Mouse (Mus musculus) adipose tissue, adult 10 weeks (tissue): ENCODE measurements around the gene Mlec. TPM values are rescaled to one million over a fixed set of nuclear protein-coding genes. Genes with fewer than 3 reads are reported as not detected.

Experiments
- polyA plus RNA-seq: library from polyadenylated mRNA; stranded (reverse); fragments of 350-450 nt; fragmentation: Illumina TruSeq; extraction: RNeasy Lipid Tissue Mini Kit (QIAGEN cat#74804); gene quantifications from one replicate; pipeline ENCODE4 v1.2.3, GENCODE M21; 2014; ENCODE audit warnings: low read depth, low replicate concordance

Gene Mlec
- polyA plus RNA-seq: 205 TPM

DNA sequence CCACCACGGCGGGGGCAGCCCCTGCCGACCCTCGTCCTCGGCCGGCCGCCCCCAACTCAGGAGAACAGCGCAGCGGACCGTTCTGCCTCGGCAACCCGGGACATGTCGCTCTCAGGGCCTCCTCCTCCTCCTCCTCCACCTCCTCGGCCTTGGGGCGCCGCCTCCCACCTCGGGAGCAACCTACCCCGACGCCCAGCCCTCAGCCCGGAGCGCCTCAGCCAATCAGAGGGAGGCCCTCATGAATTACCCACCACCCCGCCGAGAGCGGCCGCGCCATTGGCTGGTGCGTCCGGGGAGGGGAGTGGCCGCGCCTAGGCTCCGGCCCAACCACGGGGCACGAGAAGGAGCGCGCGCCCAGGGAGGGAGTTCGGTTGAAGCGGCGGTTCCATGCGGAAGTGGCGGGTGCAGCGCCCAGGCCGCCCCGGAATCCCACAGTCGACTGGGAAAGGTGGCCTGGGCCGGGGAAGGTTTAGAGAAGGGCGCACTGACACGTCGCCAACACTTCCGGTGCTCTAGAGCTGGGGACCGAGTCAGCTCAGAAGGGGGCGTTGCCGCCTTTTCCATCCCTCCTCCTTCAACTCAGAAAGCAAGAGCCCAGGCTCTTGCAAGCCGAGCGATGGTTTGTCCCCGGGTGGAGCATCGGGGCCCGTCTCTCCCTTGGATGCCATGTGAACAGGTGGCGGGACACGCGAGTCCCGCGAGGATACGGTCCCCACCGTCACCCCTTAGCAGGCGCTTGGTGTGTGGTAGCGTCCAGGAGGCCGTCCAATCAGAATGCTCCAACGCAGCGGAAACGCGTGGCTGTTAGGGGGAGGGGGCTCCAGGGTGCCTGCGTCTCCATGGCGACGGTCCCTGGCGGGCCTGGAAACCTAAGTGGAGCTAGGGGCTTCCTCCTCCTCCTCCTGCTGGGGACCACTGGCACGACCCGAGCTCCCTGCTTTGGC is at the start of gene Mlec:
Gene Mlec (minus strand): TSS at position 140 of the 944 bp plus-strand sequence.

DNA sequence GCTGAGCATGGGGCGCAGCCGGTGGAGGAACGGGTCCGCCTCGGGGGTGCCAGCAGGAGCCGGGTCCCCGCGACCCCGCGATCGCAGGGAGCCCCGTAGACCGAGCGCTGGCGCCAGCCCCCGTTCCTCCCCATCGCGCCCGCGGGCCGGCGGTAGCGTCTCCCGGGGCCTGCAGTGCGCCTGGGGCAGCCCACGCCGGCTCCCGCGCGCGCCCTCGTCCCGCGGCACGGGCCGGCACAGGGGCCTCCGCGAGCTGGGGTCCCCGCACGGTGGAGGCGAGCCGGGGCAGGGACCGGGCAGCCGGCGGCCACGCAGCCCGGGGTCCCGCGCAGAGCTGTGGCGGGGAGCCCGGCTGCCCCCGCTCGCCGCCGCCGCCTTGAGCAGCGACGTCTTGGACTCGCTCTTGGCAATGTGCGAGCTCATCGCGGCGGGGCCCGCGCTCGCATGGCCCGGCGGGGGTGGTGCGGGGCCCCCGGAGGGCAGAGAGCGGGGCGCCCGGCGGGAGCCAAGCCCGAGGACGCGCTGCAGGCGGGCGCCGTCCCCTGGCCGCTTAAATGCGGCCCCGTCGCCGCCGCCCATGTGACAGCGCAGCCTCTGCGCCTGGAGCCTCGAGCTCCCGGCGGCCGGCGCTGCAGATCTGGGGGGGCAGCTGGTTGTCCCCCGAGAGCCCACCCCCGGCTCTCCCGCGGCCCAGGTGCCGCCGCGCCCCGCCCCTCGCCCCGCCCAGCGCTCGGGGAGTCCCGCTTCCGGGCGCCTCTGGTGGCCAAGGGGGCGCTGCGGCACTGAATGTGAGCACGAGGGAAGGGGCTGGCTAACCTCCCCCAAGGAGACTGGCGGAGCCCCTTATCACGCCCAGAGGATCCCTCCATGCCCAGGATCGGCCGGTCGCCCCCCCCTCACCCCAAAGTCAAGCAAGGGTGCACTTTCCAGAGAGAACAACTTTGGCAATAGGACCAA is 36.0 kb upstream of the Mlec start, which contains the start of gene Cabp1:
Gene Cabp1 (minus strand): TSS at position 713 of the 957 bp plus-strand sequence.

DNA sequence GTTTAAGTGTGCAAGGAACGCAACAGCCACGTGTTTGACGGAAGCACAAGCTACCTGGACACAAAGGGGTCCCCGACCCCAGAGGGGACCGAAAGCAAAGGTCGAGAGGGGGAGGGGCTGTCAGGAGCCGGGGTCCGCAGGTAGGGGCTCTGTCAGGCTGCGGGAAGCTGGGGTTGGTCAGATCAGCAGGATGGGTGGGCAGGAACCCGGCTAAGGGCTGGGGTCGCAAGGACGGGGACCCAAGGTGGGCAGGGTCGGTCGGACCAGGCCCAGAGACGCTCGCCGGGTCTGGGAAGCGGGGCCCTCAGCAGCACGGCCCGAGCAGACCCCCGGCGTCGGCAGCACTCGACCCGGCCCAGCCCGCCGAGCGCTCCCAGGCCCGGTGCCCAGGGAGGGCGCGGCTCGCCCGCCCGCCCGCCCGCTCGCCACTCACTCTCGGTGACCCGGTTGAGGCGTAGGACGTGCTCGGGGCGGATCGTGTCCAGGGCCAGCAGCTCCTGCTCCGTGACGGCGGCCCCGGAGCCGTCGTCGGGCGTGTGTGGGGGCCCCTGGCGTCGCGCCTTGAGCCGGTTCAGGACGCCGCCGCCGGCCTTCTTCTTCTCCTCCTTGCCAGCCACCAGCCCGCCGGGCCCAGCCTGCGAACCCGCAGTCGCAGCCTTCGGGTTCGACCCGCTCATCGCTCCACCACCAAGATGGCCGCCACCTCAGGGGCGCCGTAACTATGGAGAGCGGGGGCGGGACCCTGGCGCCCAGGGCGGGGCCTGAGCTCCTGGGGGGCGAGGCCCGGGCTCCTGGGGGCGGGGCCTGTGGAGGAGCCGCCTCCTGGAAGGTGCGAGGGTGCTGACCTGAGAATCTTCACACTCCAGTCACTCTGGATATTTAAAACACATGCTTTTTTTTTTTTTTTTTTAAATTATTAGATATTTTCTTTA is 23.5 kb downstream of the Mlec start, which contains the start of gene Unc119b:
Gene Unc119b (minus strand): TSS at position 742 of the 932 bp plus-strand sequence.

DNA sequence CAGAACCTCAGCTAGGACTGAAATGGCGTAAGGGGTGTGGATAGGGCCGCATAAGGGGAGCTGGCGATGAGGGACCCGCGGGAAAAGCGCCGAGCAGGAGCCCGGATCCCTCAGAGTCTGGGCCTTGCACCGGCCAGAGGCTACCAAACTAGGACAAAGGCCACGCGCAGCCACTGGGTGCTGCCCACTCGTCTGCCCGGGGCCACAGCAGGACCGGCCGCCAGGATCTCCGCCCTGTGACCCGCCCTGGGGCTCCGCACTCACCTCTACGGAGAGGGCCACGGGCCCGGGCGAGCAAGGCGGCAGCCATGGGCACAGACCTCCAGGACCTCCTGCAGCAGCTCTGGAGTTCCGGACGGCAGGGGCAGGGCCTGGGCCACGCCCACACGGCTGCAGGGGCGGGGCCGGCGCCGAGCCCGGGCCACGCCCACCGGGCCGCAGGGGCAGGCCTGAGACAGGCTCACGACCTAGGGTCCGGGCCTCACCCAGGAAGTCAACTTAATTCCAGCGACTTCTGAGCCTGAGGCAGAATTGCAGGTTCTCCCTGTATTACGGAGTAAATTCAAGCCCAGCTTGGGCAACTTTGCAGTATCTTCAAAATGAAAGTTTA is 38.9 kb downstream of the Mlec start, which contains the start of gene Acads:
Gene Acads (minus strand): TSS at position 386 of the 610 bp plus-strand sequence.

DNA sequence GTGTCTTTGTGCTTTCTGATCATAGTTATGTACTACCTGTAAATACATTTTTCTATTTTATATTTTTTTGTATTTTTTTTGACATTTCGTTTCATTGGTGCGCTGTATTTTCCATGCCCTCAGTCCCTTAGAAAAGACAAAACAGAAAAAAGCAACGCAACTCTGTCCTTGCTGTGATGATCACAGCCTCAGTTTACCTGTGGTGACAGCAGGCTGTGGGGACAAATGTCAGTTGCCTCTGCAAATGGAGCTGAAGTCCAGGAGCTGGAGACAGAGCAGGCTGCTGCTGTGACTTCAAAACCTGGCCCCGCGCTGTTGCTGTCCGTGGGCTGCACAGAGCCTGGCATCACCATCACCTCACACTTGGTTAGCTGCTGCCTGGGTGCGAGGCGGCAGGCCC is 59.8 kb downstream of the Mlec start, which contains the start of gene Gm10401:
Gene Gm10401 (minus strand): TSS at position 101 of the 400 bp plus-strand sequence.

Other genes with a start within 250 kb of the Mlec start
- gene Oasl1, start 234.9 kb downstream of the Mlec start, polyA plus RNA-seq: 1.5 TPM
- gene 2210016L21Rik, start 216.0 kb downstream of the Mlec start, polyA plus RNA-seq: 23.8 TPM
- gene Hnf1a, start 187.1 kb downstream of the Mlec start, polyA plus RNA-seq: 0.71 TPM
- gene Sppl3, start 147.0 kb downstream of the Mlec start, polyA plus RNA-seq: 31.1 TPM
- gene Gm10401, start 59.9 kb downstream of the Mlec start, polyA plus RNA-seq: not detected
- gene Acads, start 38.8 kb downstream of the Mlec start, polyA plus RNA-seq: 67.3 TPM
- gene Unc119b, start 23.2 kb downstream of the Mlec start, polyA plus RNA-seq: 56.1 TPM
- gene Cabp1, start 36.2 kb upstream of the Mlec start, polyA plus RNA-seq: 3.2 TPM
- 81.1 TPM for gene Pop5, start 77.7 kb upstream of the Mlec start, polyA plus RNA-seq
- gene Rnf10, start 114.7 kb upstream of the Mlec start, polyA plus RNA-seq: 150 TPM
- 28.2 TPM for gene Coq5, start 121.5 kb upstream of the Mlec start, polyA plus RNA-seq
- 245 TPM for gene Dynll1, start 142.8 kb upstream of the Mlec start, polyA plus RNA-seq
- gene Srsf9, start 169.0 kb upstream of the Mlec start, polyA plus RNA-seq: 54.0 TPM
- 20.5 TPM for gene Gatc, start 183.0 kb upstream of the Mlec start, polyA plus RNA-seq
- gene Triap1, start 183.0 kb upstream of the Mlec start, polyA plus RNA-seq: 43.0 TPM
- gene Cox6a1, start 190.8 kb upstream of the Mlec start, polyA plus RNA-seq: 608 TPM